Mouse (Mus musculus): ENCODE data around the gene Vps37c.

DNA sequence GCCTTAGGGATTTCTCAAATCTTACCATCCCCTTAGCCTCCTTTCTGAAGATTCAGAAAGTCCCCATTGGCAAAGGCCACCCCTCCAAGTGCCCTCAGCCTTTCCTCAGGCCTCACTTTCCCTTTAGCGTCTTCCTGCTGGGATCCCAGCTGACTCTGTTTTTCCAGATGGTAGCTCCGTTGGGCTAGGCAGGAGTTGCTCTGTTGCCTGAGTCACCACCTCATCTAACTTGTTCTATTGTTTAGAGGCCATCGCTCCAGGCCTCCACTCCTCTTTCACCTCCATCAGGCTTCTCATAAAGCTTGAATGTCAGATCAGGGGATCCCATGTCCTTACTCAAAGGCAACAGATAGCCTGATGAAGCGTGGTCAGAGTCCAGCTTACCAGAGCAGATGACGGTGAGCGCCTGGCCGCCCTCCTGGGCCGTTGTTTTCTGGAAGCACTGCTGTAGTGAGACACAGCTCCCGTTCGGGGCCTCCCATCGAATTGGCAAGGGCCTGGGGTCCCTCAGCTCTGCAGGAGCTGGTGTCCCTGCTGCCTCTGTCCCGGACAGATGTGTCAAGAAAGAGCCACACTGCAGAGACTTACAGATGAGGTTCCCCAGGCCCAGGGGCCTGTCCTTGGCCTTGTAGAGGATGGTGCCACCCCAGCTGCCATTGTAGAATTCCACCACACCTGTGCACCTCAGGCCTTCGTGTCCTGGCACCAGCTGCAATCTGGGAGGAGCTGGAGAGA lies 36.3 kb downstream of the Vps37c start:
- no peak for TF ChIP-seq CTCF (IDR thresholded peaks at IDR 0.05; ENCODE audit: low read depth)
- no peak for TF ChIP-seq EP300 (IDR thresholded peaks at IDR 0.05; ENCODE audit: low read depth)
